Mouse (Mus musculus) layer of hippocampus, postnatal 10 days (tissue): ENCODE results near the gene Cyp24a1. TPM values are rescaled to one million over a fixed set of nuclear protein-coding genes. Genes with fewer than 3 reads are reported as not detected.

Source experiments
- DNase-seq, 2 experiments: peaks; one replicate each; pipeline ENCODE4 v3.0.0; 2021; ENCODE audit warnings: low spot score in 2 of 2
- total RNA-seq, 2 experiments: library from RNA; stranded (reverse); gene quantifications; 2 replicates each; pipeline ENCODE4 v1.2.3; 2021

Gene Cyp24a1
- total RNA-seq, 2 experiments from 2014 or later: not detected

DNA sequence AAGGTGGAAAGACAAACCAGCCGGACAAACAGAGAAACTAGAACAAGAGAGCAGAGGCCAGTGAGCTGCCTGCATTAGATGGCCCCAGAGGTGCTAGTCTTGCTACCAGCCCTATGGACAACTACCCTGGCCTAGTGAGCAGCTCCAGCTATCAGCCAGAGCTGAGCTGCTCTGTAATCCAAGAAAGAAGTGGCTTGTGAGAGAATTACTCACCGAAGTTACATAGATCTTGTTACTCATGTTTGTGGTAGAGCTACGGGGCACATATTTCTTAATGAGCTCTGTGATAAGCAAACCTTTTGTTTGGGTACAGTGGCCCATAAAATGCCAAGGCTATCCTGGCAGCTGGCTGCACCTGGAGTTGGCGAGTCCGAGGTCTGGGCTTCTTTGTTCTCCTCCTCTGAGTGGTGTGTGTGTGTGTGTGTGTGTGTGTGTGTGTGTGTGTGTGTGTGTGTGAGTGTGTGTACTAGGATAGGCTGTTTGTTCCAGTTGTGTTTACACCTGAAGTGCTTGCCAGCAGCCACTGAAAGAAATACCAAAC lies 50.0 kb downstream of the Cyp24a1 start:
- DNase-seq: no peak

DNA sequence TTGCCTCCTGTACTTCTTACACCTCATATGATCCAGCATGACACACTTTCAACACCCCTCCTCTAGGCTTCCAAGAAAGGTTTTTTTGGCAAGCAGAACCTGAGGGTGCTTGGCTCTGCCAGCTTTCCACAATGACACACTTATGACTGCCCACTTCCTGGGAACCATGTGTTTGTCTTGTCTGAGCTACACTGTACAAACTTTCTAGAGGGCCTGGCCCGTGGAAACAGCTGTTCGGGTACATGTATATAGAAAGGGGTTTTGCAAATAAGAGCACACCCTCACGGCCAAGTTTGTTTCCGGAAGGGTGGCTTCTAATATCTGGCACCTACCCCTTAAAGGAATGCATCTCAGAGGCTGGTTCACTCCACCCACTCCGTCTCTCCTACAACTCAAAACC lies 51.1 kb downstream of the Cyp24a1 start:
- no peak for DNase-seq

DNA sequence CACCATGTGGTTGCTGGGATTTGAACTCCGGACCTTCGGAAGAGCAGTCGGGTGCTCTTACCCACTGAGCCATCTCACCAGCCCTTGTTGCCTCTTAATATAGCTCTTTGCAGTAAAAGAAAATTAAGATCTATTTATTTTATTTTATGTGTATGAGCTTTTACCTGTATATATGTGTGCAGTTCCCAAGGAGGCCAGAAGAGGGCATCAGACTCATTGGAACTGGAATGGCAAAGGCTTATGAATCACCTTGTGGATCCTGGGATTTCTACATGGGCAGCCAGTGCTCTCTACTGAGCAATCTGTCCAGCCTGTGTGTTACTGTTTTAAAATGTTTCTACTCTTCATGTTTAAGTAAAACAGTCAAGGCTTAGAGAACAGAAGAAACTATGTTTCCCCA lies 54.4 kb downstream of the Cyp24a1 start:
- peak; percentile 46 to 52 for DNase-seq

DNA sequence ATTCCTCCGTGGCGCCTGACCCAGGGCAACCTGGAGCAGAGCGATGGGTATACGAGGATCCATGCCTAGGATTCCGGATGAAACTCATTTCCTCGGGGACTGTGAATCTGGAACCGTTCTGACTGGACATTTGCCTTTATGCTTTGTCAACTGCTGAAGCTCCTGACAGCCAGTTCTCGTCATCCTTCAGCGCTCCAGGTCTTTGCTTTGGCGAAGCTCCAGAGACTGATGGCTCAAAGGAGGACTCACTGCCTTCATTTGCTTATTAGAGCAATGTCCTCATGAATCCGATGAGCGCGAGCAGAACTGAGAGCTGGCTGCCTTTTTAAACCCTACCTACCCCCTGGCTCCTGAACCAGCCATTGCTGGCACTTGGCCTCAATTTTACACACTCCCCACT lies 58.2 kb downstream of the Cyp24a1 start:
- DNase-seq: no peak

DNA sequence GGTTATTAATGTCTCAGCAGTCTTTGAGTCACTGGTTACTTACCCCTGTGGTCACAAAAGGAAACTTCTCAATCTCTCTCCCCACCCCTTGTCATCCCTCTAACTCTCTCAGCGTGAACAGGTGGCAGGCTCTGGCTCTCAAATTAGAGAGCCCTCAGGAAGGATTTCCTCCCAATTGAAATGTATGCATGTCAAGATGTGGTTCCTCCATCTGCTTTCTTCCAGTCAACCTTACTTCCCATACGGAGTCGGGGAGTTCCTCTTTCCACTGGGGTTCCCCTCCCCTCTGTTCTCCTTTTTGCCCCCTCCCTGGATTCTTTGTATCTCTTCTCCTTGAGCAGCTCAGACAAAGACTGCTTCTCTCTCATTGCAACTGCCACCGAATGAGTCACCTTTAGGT lies 60.7 kb downstream of the Cyp24a1 start:
- no peak for DNase-seq

Other genes starting within 250 kb of the Cyp24a1 start
- 10 to 100 TPM; 54.6 to 67.1 TPM for gene Bcas1, start 69.3 kb downstream of the Cyp24a1 start, total RNA-seq
- gene Pfdn4, start 717 bp downstream of the Cyp24a1 start, total RNA-seq: 10 to 100 TPM; 39.7 to 43.2 TPM
- not detected for gene 4930470P17Rik, start 104.9 kb upstream of the Cyp24a1 start, total RNA-seq
- 10 to 100 TPM; 23.5 to 25.1 TPM for gene Dok5, start 234.7 kb upstream of the Cyp24a1 start, total RNA-seq